Mouse (Mus musculus) kidney, adult 2 months (tissue): ENCODE data around the gene Angptl2.

ENCODE experiments used
- CTCF ChIP-seq: fragments of 200-500 bp; conservative IDR thresholded peaks from 2 replicates; pipeline ENCODE4 v1.5.1; 2011; ENCODE audit warnings: low read depth, mild to moderate bottlenecking, control low read depth, low read length, moderate library complexity, mixed read lengths; ENCODE audit not compliant: insufficient read depth, insufficient read length
- POLR2A ChIP-seq: fragments of 200-500 bp; IDR thresholded peaks from one replicate; pipeline ENCODE4 v1.6.1; 2011; ENCODE audit warnings: low read depth, low read length, control low read depth

DNA sequence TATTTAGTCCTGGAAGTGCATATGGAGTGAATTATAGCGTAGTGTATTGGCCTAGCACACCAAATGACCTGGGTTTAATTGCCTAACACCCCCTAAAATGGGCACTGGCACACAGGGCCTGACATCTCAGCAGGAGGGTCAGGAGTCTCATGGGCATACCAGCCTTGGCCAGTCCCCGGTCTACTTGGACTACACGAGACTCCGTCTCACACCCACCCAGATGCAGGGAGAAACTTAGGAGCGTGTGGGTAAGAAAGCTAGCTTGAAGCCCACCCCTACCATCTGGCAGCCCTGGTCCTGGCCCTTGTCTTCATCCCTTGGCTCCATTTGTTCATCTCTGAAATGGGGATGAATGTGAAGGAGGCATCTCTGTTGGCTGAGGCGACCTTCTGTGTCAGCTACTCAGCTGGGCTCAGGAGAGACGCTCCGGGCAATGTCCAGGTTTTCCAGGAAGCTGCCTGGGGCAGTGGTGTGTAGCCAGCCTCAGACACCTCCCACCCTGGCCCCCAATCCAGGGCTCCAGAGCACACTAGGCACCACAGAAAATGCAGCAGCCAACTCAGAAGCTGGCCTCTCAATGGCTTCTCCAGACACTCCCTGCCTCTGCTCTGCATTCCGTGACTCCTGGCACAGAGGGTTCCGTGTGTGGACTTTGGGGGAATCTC is 4.9 kb downstream of the Angptl2 start:
- TF ChIP-seq CTCF (no peak), POLR2A (no peak)
